Mouse (Mus musculus) duodenum, adult 2 months (tissue): ENCODE data around the gene Lnp1. TPM values are rescaled to one million over a fixed set of nuclear protein-coding genes. Genes with fewer than 3 reads are reported as not detected.

ENCODE experiments used
- polyA plus RNA-seq: library from polyadenylated mRNA; depleted of rRNA; stranded (reverse); fragments of >200 nt; gene quantifications from 2 replicates; pipeline ENCODE4 v1.2.3, GENCODE M21; 2012; ENCODE audit warnings: low replicate concordance; rRNA removed

Lnp1 gene
- polyA plus RNA-seq, result not detected in 2 replicates

GRCm38 (mm10) chr16:56928023-56928422, at the start of gene Lnp1:
Gene Lnp1 (minus strand): TSS chr16:56928061.

GRCm38 (mm10) chr16:56885824-56886615, 41.8 kb downstream of the Lnp1 start, which contains the start of gene Tmem45a:
Gene Tmem45a (minus strand): TSS chr16:56886166.

Other genes with a start within 250 kb of the Lnp1 start
- gene Tfg, start 210.6 kb downstream of the Lnp1 start, polyA plus RNA-seq, result 303 and 448 TPM in 2 replicates
- gene Adgrg7, start 132.2 kb downstream of the Lnp1 start, polyA plus RNA-seq, result 3.2 and 3.6 TPM in 2 replicates
- 0.63 TPM in 1 of 2 replicates, not detected in the other for gene Tmem45a, start 41.9 kb downstream of the Lnp1 start, polyA plus RNA-seq
- not detected in 2 replicates for gene Tmem45a2, start 143.3 kb upstream of the Lnp1 start, polyA plus RNA-seq
- 11.5 TPM in 2 replicates for gene Tomm70a, start 193.6 kb upstream of the Lnp1 start, polyA plus RNA-seq
- 11.1 and 11.7 TPM in 2 replicates for gene Nit2, start 239.3 kb upstream of the Lnp1 start, polyA plus RNA-seq